Mouse (Mus musculus) adipocyte (in vitro differentiated cells): ENCODE measurements at regions not wholly inside any gene's neighbourhood (a gene's known extent, or its start where the extent isn't known, plus 50 kb on each side); places are given as distances from the start of the nearest gene placed in this dataset.

Experiments
- DNase-seq: peaks from one replicate; pipeline ENCODE4 v3.0.0-alpha.2; 2016; ENCODE audit warnings: low spot score

- peak; percentile 72 for DNase-seq
These were observed 68.2 kb downstream of the Il12a start for GRCm38 (mm10) chr3:68758609-68759008.

- no peak for DNase-seq
These were observed 68.9 kb downstream of the Il12a start for GRCm38 (mm10) chr3:68759375-68759774.

GRCm38 (mm10) chr3:68760806-68761205 is 70.4 kb downstream of the Il12a start:
- no peak for DNase-seq

GRCm38 (mm10) chr3:68761242-68761625 is 70.8 kb downstream of the Il12a start:
- DNase-seq, result no peak

GRCm38 (mm10) chr3:68761626-68762331 is 71.3 kb downstream of the Il12a start:
- DNase-seq, result no peak

- no peak for DNase-seq
These were observed 72.5 kb downstream of the Il12a start for GRCm38 (mm10) chr3:68762988-68763387.

GRCm38 (mm10) chr3:68764336-68764735 is 73.9 kb downstream of the Il12a start:
- DNase-seq, result peak; percentile 30

GRCm38 (mm10) chr3:68764917-68765598 is 74.6 kb downstream of the Il12a start:
- peak; percentile 99 for DNase-seq

- DNase-seq, result no peak
These were observed 81.1 kb downstream of the Il12a start for GRCm38 (mm10) chr3:68771579-68771978.

GRCm38 (mm10) chr3:68777801-68778200 is 87.4 kb downstream of the Il12a start:
- no peak for DNase-seq

GRCm38 (mm10) chr3:68778354-68779040 is 88.1 kb downstream of the Il12a start:
- DNase-seq, result no peak

GRCm38 (mm10) chr3:68780843-68781242 is 88.5 kb upstream of the 1110032F04Rik start:
- no peak for DNase-seq

GRCm38 (mm10) chr3:68781466-68781865 is 87.9 kb upstream of the 1110032F04Rik start:
- DNase-seq, result peak; percentile 50

GRCm38 (mm10) chr3:68782363-68782762 is 87.0 kb upstream of the 1110032F04Rik start:
- DNase-seq, result no peak

- DNase-seq, result no peak
These were observed 85.5 kb upstream of the 1110032F04Rik start for GRCm38 (mm10) chr3:68783666-68784416.

GRCm38 (mm10) chr3:68786771-68787170 is 82.6 kb upstream of the 1110032F04Rik start:
- DNase-seq, result no peak

GRCm38 (mm10) chr3:68787385-68788175 is 81.8 kb upstream of the 1110032F04Rik start:
- DNase-seq, result no peak

- DNase-seq, result no peak
These were observed 79.9 kb upstream of the 1110032F04Rik start for GRCm38 (mm10) chr3:68789491-68789890.

- no peak for DNase-seq
These were observed 78.9 kb upstream of the 1110032F04Rik start for GRCm38 (mm10) chr3:68790466-68790865.

- DNase-seq, result no peak
These were observed 76.5 kb upstream of the 1110032F04Rik start for GRCm38 (mm10) chr3:68792883-68793282.

GRCm38 (mm10) chr3:68793923-68794322 is 75.5 kb upstream of the 1110032F04Rik start:
- no peak for DNase-seq
